Mouse (Mus musculus) intestine, embryonic 14.5 days (tissue): ENCODE data around the gene Olfr1168. TPM values are rescaled to one million over a fixed set of nuclear protein-coding genes. Genes with fewer than 3 reads are reported as not detected.
"Not testable (repeated sequence)": the region's sequence is repeated elsewhere in the genome, so short reads cannot be mapped to it uniquely, and the experiment has no call there.

Experiments
- ATAC-seq: fragments of 200-750 bp; cut with Nextera tagmentation; replicated peaks from 2 replicates; pipeline ENCODE4 v1.8.0; 2017; ENCODE audit warnings: low read depth, moderate number of reproducible peaks, moderate TSS enrichment, moderate library complexity; ENCODE audit not compliant: low FRiP score, low TSS enrichment
- DNase-seq: peaks from one replicate; pipeline ENCODE4 v3.0.0-alpha.2; 2018; ENCODE audit warnings: low spot score
- H3K27ac ChIP-seq: fragments of 300-500 bp; sonication (generic); 2 replicates; pipeline ENCODE4 v1.5.1; 2014; ENCODE audit warnings: low read depth, mild to moderate bottlenecking, control low read depth
- H3K27me3 ChIP-seq: fragments of 300-500 bp; sonication (generic); replicated peaks from 2 replicates; pipeline ENCODE4 v1.6.1; 2014; ENCODE audit warnings: low read length, control low read depth; ENCODE audit not compliant: control insufficient read depth, insufficient read depth
- H3K36me3 ChIP-seq: fragments of 300-500 bp; sonication (generic); 2 replicates; pipeline ENCODE4 v1.6.1; 2014; ENCODE audit warnings: low read length, control low read depth; ENCODE audit not compliant: control insufficient read depth, insufficient read depth
- H3K4me1 ChIP-seq: fragments of 300-500 bp; sonication (generic); replicated peaks from 2 replicates; pipeline ENCODE4 v1.6.1; 2014; ENCODE audit warnings: low read length, control low read depth, mixed read lengths; ENCODE audit not compliant: control insufficient read depth, insufficient read depth
- H3K4me2 ChIP-seq: fragments of 300-500 bp; sonication (generic); 2 replicates; pipeline ENCODE4 v1.6.1; 2014; ENCODE audit warnings: low read length
- H3K4me3 ChIP-seq: fragments of 300-500 bp; sonication (generic); 2 replicates; pipeline ENCODE4 v1.5.1; 2014; ENCODE audit warnings: low read depth, low read length, control low read depth, mixed read lengths
- H3K9ac ChIP-seq: fragments of 300-500 bp; sonication (generic); 2 replicates; pipeline ENCODE4 v1.6.1; 2014; ENCODE audit warnings: mild to moderate bottlenecking, low read length
- H3K9me3 ChIP-seq: fragments of 300-500 bp; sonication (generic); 2 replicates; pipeline ENCODE4 v1.6.1; 2016; ENCODE audit warnings: low read length, control low read depth; ENCODE audit not compliant: control insufficient read depth
- WGBS: fragments of 180-500 bp; shearing (Covaris S2); extraction: QIAGEN DNeasy Blood & Tissue Kit; methylation state at CpG from one replicate; pipeline ENCODE4 v1.1.7; 2014; 5-methylcytosine and 5-hydroxymethylcytosine counted together
- polyA plus RNA-seq: library from polyadenylated mRNA; unstranded; fragments of >200 nt; fragmentation: Nextera tagmentation; extraction: Ambion mirVana; gene quantifications from 2 replicates; pipeline ENCODE4 v1.2.1, GENCODE M21; 2014

The Olfr1168 gene
- polyA plus RNA-seq, result not detected in 2 replicates

- Histone ChIP-seq H3K4me2 (no peak within 1 kb of the TSS), H3K9me3 (no peaks in the 10 kb centered on the region), H3K27me3 (no peaks in the 10 kb centered on the region), H3K4me3 (no peak within 1 kb of the TSS), H3K9ac (no peak within 1 kb of the TSS), H3K27ac (no peak within 1 kb of the TSS), H3K4me1 (no peaks in the 10 kb centered on the region), H3K36me3 (no peaks in the 10 kb centered on the region)
- no peak for ATAC-seq
- no peak for DNase-seq
- WGBS, result 87% methylated on average over 2 of the region's 2 CpGs
Measured at GRCm38 (mm10) chr2:88181580-88181979, at the start of gene Olfr1168. Olfr1168 (plus strand) TSS chr2:88181880.

DNA sequence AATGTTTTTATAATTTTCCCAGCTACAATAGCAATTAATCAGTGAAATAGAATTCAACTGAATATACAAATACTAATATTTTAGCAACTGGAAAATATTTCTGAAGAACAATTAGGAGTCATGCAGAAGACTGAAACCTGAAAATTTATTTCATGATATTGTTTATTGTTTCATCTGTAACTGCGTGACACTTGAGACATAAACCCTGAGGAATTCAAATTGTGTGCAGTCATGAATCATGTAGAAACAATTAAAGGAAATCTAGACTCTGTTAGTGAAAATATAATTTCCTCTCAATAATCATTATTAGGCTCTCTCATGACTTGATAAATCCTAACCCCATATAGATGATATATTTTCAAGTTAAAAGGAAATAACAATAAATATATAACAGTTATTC is 26.6 kb upstream of the Olfr1168 start, which contains the start of gene Olfr1167:
TSS of gene Olfr1167 (minus strand) at position 101 of the 400 bp plus-strand sequence.
- not testable (repeated sequence) for H3K27ac ChIP-seq, ATAC-seq, H3K27me3 ChIP-seq, H3K9ac ChIP-seq, H3K4me2 ChIP-seq, H3K4me3 ChIP-seq, H3K9me3 ChIP-seq, H3K4me1 ChIP-seq, DNase-seq, H3K36me3 ChIP-seq
- WGBS, result 87% methylated on average over 1 of the region's 1 CpGs

DNA sequence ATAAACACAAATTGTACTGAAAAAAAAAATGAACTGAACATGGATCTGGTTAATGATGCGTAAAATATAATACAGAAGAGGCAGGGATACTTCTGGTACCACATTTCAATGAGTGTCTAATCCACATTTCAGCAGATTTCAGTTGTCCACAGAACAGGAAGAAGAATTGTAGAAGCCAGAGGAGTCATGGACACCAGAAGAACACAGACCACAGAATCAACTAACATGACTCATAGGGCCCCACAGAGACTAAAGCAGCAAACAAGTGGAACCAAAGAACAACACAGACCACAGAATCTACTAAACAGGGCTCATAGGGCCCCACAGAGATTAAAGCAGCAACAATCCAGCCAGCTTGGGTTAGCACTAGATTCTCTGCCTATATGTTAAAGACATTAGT is 39.1 kb downstream of the Olfr1168 start:
- H3K4me3 ChIP-seq, result no peak overlapping the region

DNA sequence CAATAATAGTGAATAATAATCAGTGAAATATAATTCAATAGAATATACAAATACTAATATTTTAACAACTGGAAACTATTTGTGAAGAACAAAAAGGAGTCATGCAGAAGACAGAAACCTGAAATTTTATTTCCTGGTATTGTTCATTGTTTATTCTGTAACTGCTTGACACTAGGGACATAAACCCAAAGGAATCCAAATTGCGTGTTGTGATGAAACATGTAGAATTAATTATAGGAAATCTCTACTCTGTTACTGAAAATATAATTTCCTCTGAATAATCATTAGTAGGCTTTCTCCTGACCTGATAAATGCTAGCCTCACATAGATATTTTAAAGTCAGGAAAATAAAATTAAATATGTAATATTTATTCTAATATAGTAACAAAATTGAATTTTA is 46.6 kb downstream of the Olfr1168 start, which contains the start of gene Olfr1170:
TSS of gene Olfr1170 (minus strand) at position 101 of the 400 bp plus-strand sequence.
- no peaks in the 10 kb centered on the region for H3K36me3 ChIP-seq
- DNase-seq (no peak), ATAC-seq (no peak)
- no peak within 1 kb of the TSS for H3K27ac ChIP-seq
- H3K4me1 ChIP-seq, result no peaks in the 10 kb centered on the region
- H3K27me3 ChIP-seq, result no peaks in the 10 kb centered on the region
- H3K4me2 ChIP-seq, result no peak within 1 kb of the TSS
- 100% methylated on average over 1 of the region's 1 CpGs for WGBS
- H3K9me3 ChIP-seq, result no peaks in the 10 kb centered on the region
- no peak within 1 kb of the TSS for H3K9ac ChIP-seq
- H3K4me3 ChIP-seq, result no peak within 1 kb of the TSS

More for the DNA sequence above, 39.1 kb downstream of the Olfr1168 start:
- Histone ChIP-seq H3K36me3 (no peaks in the 10 kb centered on the region), H3K27ac (no peak overlapping the region), H3K27me3 (no peaks in the 10 kb centered on the region), H3K4me2 (no peak overlapping the region), H3K9me3 (no peaks in the 10 kb centered on the region), H3K4me1 (no peaks in the 10 kb centered on the region), H3K9ac (no peak overlapping the region)
- ATAC-seq (no peak), DNase-seq (no peak)
- 95% methylated on average over 1 of the region's 1 CpGs for WGBS

Other genes with a start within 250 kb of the Olfr1168 start
- not detected in 2 replicates for gene Olfr1155, start 236.7 kb upstream of the Olfr1168 start, polyA plus RNA-seq
- gene Olfr1156, start 228.8 kb upstream of the Olfr1168 start, polyA plus RNA-seq, result not detected in 2 replicates
- gene Olfr1157, start 213.6 kb upstream of the Olfr1168 start, polyA plus RNA-seq, result not detected in 2 replicates
- not detected in 2 replicates for gene Olfr74, start 207.2 kb upstream of the Olfr1168 start, polyA plus RNA-seq
- not detected in 2 replicates for gene Olfr1158, start 191.8 kb upstream of the Olfr1168 start, polyA plus RNA-seq
- not detected in 2 replicates for gene Olfr1160, start 173.6 kb upstream of the Olfr1168 start, polyA plus RNA-seq
- gene Olfr1161, start 159.1 kb upstream of the Olfr1168 start, polyA plus RNA-seq, result not detected in 2 replicates
- gene Olfr73, start 144.2 kb upstream of the Olfr1168 start, polyA plus RNA-seq, result not detected in 2 replicates
- not detected in 2 replicates for gene Olfr1162, start 130.8 kb upstream of the Olfr1168 start, polyA plus RNA-seq
- not detected in 2 replicates for gene Olfr1163, start 110.0 kb upstream of the Olfr1168 start, polyA plus RNA-seq
- not detected in 2 replicates for gene Olfr1164, start 87.9 kb upstream of the Olfr1168 start, polyA plus RNA-seq
- gene Olfr1166, start 53.6 kb upstream of the Olfr1168 start, polyA plus RNA-seq, result not detected in 2 replicates
- not detected in 2 replicates for gene Olfr1167, start 26.7 kb upstream of the Olfr1168 start, polyA plus RNA-seq
- not detected in 2 replicates for gene Olfr1170, start 46.5 kb downstream of the Olfr1168 start, polyA plus RNA-seq
- not detected in 2 replicates for gene Olfr1173, start 98.0 kb downstream of the Olfr1168 start, polyA plus RNA-seq
- gene Olfr1174-ps, start 133.3 kb downstream of the Olfr1168 start, polyA plus RNA-seq, result not detected in 2 replicates
- not detected in 2 replicates for gene Olfr1175-ps, start 145.3 kb downstream of the Olfr1168 start, polyA plus RNA-seq
- gene Olfr1176, start 154.8 kb downstream of the Olfr1168 start, polyA plus RNA-seq, result not detected in 2 replicates
- not detected in 2 replicates for gene Olfr1177-ps, start 164.6 kb downstream of the Olfr1168 start, polyA plus RNA-seq
- gene Olfr1178, start 205.2 kb downstream of the Olfr1168 start, polyA plus RNA-seq, result not detected in 2 replicates
- not detected in 2 replicates for gene Olfr1179, start 224.6 kb downstream of the Olfr1168 start, polyA plus RNA-seq
- not detected in 2 replicates for gene Olfr1180, start 237.3 kb downstream of the Olfr1168 start, polyA plus RNA-seq
- gene Olfr1181, start 244.3 kb downstream of the Olfr1168 start, polyA plus RNA-seq, result not detected in 2 replicates